Mouse (Mus musculus) cerebellum, adult 9-11 months (tissue): Measurements from ENCODE around the gene 4932438A13Rik.

Source experiments
- DNase-seq: peaks from one replicate; pipeline ENCODE4 v3.0.0; 2022

The 4932438A13Rik gene

DNA sequence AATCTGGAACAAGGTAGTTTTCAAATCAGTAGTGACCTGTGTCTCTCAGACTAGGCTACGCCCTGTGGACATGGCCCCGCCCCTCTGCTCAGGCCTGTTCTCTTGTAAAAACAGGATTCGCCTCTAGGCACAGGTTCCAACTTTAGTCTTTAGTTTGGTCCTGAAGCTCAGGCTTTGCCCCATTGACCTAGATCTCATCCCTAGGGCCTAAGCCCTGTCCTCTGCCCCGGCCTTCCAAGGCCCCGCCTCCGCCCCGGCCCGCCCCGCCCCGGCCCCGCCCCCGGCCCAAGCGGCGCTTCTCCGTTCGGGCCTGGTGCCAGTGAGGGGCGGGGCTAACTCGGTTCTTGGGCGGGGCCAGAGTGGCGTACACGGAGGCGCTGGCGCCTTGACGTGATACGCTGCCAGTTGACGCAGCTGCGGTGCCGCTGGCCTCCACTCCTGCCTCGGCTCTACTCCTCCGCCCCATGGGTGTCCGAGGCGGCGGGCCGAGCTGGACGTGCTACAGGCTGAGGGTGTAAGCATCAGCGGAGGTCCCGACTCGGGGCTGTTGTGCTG is at the start of gene 4932438A13Rik:
Gene 4932438A13Rik (plus strand): TSS at position 384 of the 555 bp plus-strand sequence.
- DNase-seq: peak; percentile 96

DNA sequence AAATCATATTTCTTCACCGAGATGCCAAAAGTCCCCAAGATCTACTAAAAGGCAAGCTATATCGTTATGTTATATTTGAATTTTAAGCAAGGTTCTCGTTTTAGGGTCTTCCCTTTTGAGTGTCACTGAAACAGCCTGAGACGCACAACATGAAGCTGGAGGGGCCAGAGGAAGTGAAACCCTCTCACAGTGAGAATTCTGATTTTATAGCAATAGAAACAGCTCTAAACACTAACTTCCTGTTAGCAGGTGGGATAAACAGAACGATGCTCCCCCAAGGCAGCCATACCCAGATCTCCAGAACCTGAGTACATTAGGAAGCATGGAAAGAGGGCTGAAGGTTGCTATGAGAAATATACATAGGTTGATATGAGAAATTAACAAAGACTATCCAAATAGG is 46.3 kb upstream of the 4932438A13Rik start:
- DNase-seq: no peak

DNA sequence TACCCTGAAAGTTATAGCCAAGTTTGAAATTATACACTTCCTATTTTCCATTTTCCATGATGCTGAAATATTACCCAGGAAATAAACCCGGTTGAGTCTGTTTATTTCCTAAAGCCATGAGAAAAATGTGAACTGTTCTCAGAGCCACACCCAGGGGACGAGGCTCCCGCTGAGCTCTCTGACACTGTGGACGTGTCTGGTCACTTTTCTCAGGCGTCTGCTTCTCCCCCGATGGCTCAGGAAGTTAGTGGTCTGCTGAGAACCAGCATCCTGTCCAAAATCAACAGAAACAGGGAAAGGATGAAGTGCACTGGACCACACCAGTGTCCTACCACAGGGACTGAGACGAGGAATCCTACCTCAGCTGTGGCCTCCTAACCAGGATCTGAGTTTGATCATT is 43.5 kb upstream of the 4932438A13Rik start:
- no peak for DNase-seq

DNA sequence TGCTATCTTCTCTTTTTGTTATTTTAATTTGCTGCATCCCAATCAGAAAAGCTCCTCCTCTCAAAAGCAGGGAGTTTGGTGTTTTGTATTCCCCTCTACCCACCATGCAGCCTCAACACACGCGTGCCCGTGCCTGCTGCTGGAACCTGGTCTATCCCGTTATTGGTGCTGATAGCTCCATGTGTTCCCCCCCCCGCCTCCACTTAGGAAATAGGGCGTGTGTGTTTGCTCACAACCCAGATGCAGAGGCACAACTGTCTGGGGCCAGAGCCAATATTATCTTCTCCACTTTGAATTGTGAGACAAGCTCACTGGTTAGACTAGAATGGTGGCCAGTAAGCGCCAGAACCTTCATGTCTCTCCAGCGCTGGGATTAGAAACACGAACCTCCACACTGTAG is 41.9 kb upstream of the 4932438A13Rik start:
- no peak for DNase-seq

DNA sequence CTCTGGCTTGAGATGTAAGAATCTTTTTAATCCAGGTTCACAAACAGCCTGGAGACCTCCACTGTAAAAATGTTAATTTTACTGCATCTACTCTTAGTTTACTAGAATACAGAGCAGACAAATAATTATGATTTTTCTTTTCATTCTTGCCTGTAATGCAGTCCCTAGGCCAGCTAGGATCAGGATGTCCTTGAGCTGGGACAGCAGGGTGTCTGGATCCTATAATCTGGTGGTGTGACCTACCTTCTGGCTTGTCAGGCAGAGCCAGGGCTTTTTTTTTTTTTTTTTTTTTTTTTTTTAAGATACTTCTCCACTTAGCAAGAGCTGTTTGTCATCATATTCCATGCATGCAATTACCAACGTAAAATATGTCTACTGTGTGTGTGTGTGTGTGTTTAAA is 37.8 kb upstream of the 4932438A13Rik start:
- DNase-seq: peak; percentile 55

GRCm38 (mm10) chr3:36825554-36825953 is 37.4 kb upstream of the 4932438A13Rik start:
- DNase-seq: no peak

GRCm38 (mm10) chr3:36827274-36828025 is 35.5 kb upstream of the 4932438A13Rik start:
- no peak for DNase-seq

GRCm38 (mm10) chr3:36830218-36830617 is 32.7 kb upstream of the 4932438A13Rik start:
- DNase-seq: no peak

GRCm38 (mm10) chr3:36834426-36834825 is 28.5 kb upstream of the 4932438A13Rik start:
- DNase-seq: no peak

DNA sequence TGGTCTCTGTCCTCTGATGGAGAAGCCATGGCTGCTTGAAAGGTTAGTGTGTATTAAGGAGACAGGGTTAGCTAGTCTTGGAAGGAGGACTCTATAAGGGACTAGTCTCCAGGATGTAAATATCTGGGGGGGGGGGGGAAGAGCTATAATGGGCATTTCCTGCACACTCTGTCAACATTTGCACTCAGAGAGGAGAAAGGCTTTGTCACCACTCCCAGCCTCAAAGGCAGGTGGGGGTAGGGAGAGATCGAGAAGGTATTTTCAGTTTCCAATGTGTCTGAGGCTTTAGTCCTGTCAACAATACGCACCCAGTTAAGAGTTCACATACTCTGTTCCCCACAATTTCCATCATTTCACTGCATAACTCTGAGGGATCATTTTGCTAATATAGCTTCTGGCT is 28.1 kb upstream of the 4932438A13Rik start:
- DNase-seq: no peak

DNA sequence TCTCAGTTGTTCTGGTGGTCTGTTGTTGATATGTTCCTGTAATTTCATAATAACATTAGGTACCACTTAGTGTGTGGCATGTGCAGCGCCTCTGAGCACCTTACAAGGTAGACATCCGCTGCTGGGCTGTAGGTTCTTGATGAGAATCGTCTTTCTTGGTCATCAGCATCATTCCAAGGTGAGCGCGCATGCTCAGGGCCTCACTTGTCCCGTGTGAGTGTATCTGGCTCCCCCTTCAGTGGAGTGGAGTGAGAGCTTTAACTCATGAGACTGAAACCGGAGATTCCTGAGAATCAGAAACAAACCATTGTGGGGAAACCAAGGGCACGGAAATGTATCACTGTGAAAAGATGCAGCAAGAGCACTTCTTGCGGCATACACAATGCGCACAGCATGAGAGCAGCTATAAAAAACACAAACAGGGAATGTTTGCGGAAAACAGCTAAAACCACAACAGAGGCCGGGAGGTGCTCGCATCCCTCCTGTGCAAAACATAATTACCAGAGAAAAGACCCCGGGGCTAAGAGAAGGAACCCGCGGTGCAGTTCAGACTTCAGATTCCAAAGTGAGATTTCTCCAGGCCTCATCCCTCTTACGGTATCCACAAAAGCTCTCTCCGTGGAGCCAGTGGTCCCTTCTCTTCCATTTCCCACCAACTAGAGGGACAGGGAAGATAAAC is 27.2 kb upstream of the 4932438A13Rik start:
- peak; percentile 28 for DNase-seq

GRCm38 (mm10) chr3:36836833-36837232 is 26.1 kb upstream of the 4932438A13Rik start:
- DNase-seq: no peak

DNA sequence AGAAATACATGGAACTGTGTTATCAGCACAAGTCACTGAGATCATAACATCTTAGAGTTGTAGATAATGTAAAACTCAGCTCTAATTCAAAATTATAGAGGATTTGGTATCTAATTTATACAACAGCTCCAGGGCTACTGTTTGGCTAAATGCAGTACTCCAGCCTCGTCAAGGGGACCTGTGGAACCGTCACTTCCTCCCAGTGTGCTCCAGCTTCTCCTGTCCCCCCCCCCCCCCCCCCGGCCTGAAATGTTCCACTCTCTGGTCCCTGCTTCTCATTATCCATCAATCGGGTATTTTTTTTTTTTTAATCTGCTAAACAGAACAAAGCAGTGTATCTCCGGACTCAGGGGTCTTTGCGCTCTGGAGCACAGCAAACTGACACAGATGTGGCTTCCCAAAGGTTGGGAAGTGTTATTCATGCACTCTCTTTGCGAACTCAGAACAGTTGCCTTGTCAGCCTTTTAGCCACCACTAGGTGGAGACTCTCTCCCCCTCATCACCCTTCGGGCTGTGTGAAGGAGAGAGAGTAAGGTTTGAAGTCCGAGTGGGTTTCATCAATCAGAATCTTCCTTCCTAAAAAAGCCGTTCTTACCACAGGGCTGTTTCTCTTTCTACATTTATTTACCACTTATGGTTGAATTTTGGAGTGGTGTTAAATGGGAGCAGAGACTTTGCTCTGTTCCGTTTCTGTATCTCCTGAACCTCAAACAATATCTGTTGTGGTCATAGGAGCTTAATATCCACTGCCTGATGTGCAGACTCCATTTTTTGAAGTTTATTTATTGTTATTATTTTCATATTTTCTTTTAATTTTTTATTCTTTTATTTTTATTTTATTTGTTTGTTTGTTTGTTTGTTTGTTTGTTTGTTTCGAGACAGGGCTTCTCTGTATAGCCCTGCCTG is 22.0 kb upstream of the 4932438A13Rik start:
- DNase-seq: no peak

- DNase-seq: no peak
Observed at GRCm38 (mm10) chr3:36853733-36854440, 9.0 kb upstream of the 4932438A13Rik start.

GRCm38 (mm10) chr3:36861411-36862410 is 1.2 kb upstream of the 4932438A13Rik start:
- DNase-seq: no peak

GRCm38 (mm10) chr3:36863427-36863826 is 523 bp downstream of the 4932438A13Rik start:
- no peak for DNase-seq

DNA sequence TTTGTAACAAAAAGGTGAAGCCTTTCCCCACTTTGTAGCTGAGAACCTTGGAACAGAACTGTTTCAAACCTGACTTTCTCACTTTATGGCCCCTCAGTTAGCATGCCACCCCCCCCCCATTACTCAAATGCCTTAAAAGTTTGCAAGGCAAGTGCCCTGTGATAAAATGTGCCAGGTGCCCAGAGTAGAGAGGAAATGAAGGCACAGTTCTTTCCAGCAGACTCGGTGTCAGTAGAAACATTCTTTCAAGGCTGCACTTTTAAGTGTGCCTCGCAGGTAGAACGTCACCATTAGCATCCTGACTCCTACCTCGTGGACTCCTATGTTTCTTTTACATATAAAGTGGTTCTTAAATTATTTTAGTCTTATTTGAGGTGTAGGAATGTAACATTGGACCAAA is 977 bp downstream of the 4932438A13Rik start:
- DNase-seq: no peak

GRCm38 (mm10) chr3:36864466-36864865 is 1.6 kb downstream of the 4932438A13Rik start:
- no peak for DNase-seq

- no peak for DNase-seq
Observed at GRCm38 (mm10) chr3:36905372-36905771, 42.5 kb downstream of the 4932438A13Rik start.

- DNase-seq: no peak
Observed at GRCm38 (mm10) chr3:36917832-36918231, 54.9 kb downstream of the 4932438A13Rik start.

DNA sequence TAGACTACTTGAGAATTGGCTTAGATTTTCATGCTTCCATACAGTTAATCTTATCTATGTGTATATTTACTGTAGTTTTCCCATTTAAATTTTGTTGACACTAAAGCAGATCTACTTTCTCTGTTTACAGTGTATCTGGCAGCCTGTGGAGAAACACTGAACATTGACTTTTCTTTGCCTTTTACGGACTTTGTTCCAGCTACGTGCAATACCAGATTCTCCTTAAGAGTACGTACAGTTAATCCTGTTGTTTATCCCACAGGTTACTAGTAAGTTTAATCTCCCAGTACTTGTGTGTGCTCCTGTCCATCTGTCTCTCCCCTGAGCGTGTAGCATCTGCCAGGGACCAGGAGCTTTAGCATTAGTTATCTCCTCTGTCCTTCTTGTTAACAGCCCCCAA is 55.4 kb downstream of the 4932438A13Rik start:
- no peak for DNase-seq
